Mouse (Mus musculus): ENCODE measurements around the gene Ypel1. TPM values are rescaled to one million over a fixed set of nuclear protein-coding genes. Genes with fewer than 3 reads are reported as not detected.

Gene Ypel1
- polyA plus RNA-seq, 1 experiment from 2014 or later, result 129 TPM

- Histone ChIP-seq H3K27me3 (no peaks in the 10 kb centered on the region), H3K4me3 (no peak overlapping the region), H3K9me3 (no peaks in the 10 kb centered on the region), H3K36me3 (no peaks in the 10 kb centered on the region), H3K4me1 (peaks cover 8% of the 10 kb centered on the region), H3K9ac (replicated peaks) (no peak overlapping the region), H3K4me2 (replicated peaks) (no peak overlapping the region), H3K27ac (replicated peaks) (peak overlapping the region; percentile 57)
- WGBS, result 49% methylated on average over 3 of the region's 3 CpGs
- peak; percentile 38; the same call in 1 of the 2 replicates for ATAC-seq (ENCODE audit: low FRiP score, low read depth)
Observed at GRCm38 (mm10) chr16:17055584-17055983, 13.9 kb upstream of the Ypel1 start.

GRCm38 (mm10) chr16:17062338-17062737, 7.2 kb upstream of the Ypel1 start:
- no peaks in the 10 kb centered on the region for H3K36me3 ChIP-seq
- no peaks in the 10 kb centered on the region for H3K9me3 ChIP-seq
- H3K4me1 ChIP-seq, result no peaks in the 10 kb centered on the region
- no peaks in the 10 kb centered on the region for H3K27me3 ChIP-seq
- H3K4me3 ChIP-seq, result no peak overlapping the region
- no peak overlapping the region for H3K4me2 ChIP-seq (replicated peaks)
- 81% methylated on average over 1 of the region's 1 CpGs for WGBS
- no peak overlapping the region for H3K9ac ChIP-seq (replicated peaks)
- ATAC-seq (ENCODE audit: low FRiP score, low read depth), result no peak
- no peak overlapping the region for H3K27ac ChIP-seq (replicated peaks)

DNA sequence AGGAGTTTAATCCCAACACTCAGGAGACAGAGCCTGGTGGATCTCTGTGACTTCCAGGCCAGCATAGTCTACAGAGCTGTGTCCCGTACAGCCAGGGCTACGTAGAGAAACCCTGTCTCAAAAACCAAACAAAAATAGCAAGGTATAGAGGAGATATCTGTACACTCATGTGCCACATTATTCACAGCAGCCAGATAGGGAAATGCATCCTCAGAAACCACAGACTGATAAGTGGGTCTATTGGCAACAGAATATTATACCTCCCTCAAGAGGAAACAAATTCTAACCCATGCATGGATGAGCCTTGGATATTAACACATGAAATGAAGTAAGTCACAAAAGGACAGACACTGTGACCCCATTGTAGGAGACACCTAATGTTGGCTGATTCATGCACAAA, 1.9 kb upstream of the Ypel1 start:
- Histone ChIP-seq H3K27ac (replicated peaks) (no peak overlapping the region), H3K4me1 (peaks cover 12% of the 10 kb centered on the region), H3K27me3 (no peaks in the 10 kb centered on the region), H3K4me2 (replicated peaks) (no peak overlapping the region), H3K9me3 (no peaks in the 10 kb centered on the region), H3K9ac (replicated peaks) (no peak overlapping the region), H3K4me3 (no peak overlapping the region), H3K36me3 (peaks cover 6% of the 10 kb centered on the region; the same call in 1 of the 2 replicates)
- 85% methylated on average over 2 of the region's 2 CpGs for WGBS
- no peak for ATAC-seq (ENCODE audit: low FRiP score, low read depth)

DNA sequence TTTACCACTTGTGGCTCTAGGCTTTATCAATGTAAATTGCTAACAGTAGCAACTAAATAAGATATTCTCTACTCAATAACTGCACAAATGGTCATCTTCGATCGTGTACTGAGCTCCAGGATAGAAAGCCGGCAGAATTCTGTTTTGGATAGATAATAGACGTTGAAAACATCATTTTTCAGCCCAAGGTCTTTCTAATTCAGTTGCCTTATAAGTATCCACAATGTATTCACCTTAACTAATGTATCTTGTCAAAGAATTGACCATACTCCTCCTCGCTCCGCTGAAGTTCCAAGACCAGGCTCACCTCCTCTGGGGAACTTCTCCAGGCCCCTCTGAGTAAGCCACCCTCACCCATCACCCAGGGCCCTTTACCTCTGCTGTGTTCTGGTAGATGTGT, 1.2 kb downstream of the Ypel1 start:
- Histone ChIP-seq H3K9me3 (no peaks in the 10 kb centered on the region), H3K4me3 (peak overlapping the region; percentile 77), H3K9ac (replicated peaks) (peak overlapping the region; percentile 91), H3K4me1 (peaks cover 12% of the 10 kb centered on the region), H3K27ac (replicated peaks) (no peak overlapping the region), H3K27me3 (no peaks in the 10 kb centered on the region), H3K36me3 (peaks cover 36% of the 10 kb centered on the region), H3K4me2 (replicated peaks) (peak overlapping the region; percentile 67)
- no peak for ATAC-seq (ENCODE audit: low FRiP score, low read depth)
- WGBS, result 50% methylated on average over 6 of the region's 6 CpGs

GRCm38 (mm10) chr16:17073000-17073399, 3.5 kb downstream of the Ypel1 start:
- ATAC-seq (ENCODE audit: low FRiP score, low read depth), result no peak
- H3K4me2 ChIP-seq (replicated peaks), result no peak overlapping the region
- H3K4me3 ChIP-seq, result no peak overlapping the region
- no peaks in the 10 kb centered on the region for H3K9me3 ChIP-seq
- no peak overlapping the region for H3K9ac ChIP-seq (replicated peaks)
- H3K36me3 ChIP-seq, result peaks cover 54% of the 10 kb centered on the region
- no peaks in the 10 kb centered on the region for H3K27me3 ChIP-seq
- peaks cover 12% of the 10 kb centered on the region for H3K4me1 ChIP-seq
- no peak overlapping the region for H3K27ac ChIP-seq (replicated peaks)
- WGBS, result 94% methylated on average over 7 of the region's 7 CpGs

- Histone ChIP-seq H3K9ac (replicated peaks) (no peak overlapping the region), H3K27ac (replicated peaks) (no peak overlapping the region), H3K36me3 (peaks cover 76% of the 10 kb centered on the region), H3K4me2 (replicated peaks) (no peak overlapping the region), H3K4me1 (peaks cover 5% of the 10 kb centered on the region), H3K4me3 (no peak overlapping the region), H3K27me3 (no peaks in the 10 kb centered on the region), H3K9me3 (no peaks in the 10 kb centered on the region)
- ATAC-seq (ENCODE audit: low FRiP score, low read depth), result no peak
- WGBS, result 96% methylated on average over 2 of the region's 2 CpGs
Observed at GRCm38 (mm10) chr16:17076301-17076700, 6.8 kb downstream of the Ypel1 start.

DNA sequence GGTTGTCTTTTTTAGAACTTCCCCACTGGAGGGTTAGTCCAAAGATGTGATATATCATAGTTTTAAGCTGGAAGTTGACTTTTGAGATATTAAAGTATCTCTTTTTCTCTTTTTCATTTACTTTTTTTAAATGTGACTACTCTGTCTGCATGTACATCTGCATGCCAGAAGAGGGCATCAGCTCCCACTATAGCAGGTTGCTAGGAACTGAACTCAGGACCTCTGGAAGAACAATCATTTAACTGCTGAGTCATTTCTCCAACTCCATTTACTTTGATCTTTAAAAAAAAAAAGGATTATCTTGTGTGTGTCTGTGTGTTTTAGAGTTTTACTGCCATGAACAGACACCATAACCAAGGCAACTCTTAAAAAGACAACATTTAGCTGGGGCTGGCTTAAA, 7.4 kb downstream of the Ypel1 start:
- no peak overlapping the region for H3K4me3 ChIP-seq

GRCm38 (mm10) chr16:17078101-17078500, 8.6 kb downstream of the Ypel1 start:
- peaks cover 83% of the 10 kb centered on the region for H3K36me3 ChIP-seq
- WGBS, result 90% methylated on average over 7 of the region's 7 CpGs
- H3K27me3 ChIP-seq, result no peaks in the 10 kb centered on the region
- no peak overlapping the region for H3K4me2 ChIP-seq (replicated peaks)
- no peaks in the 10 kb centered on the region for H3K4me1 ChIP-seq
- H3K27ac ChIP-seq (replicated peaks), result no peak overlapping the region
- H3K9ac ChIP-seq (replicated peaks), result no peak overlapping the region
- no peak overlapping the region for H3K4me3 ChIP-seq
- H3K9me3 ChIP-seq, result no peaks in the 10 kb centered on the region
- ATAC-seq (ENCODE audit: low FRiP score, low read depth), result no peak

More for the DNA sequence above, 7.4 kb downstream of the Ypel1 start:
- Histone ChIP-seq H3K9ac (replicated peaks) (no peak overlapping the region), H3K36me3 (peaks cover 81% of the 10 kb centered on the region), H3K9me3 (no peaks in the 10 kb centered on the region), H3K27me3 (no peaks in the 10 kb centered on the region), H3K4me1 (0 out of 2 replicates have a peak, but pooled peaks cover 1% of the 10 kb centered on the region), H3K4me2 (replicated peaks) (no peak overlapping the region), H3K27ac (replicated peaks) (no peak overlapping the region)
- ATAC-seq (ENCODE audit: low FRiP score, low read depth), result no peak

GRCm38 (mm10) chr16:17082121-17082792, 12.8 kb downstream of the Ypel1 start:
- no peak overlapping the region for H3K27ac ChIP-seq (replicated peaks)
- peaks cover 88% of the 10 kb centered on the region for H3K36me3 ChIP-seq
- no peaks in the 10 kb centered on the region for H3K27me3 ChIP-seq
- no peak for ATAC-seq (ENCODE audit: low FRiP score, low read depth)
- no peak overlapping the region for H3K4me3 ChIP-seq
- 88% methylated on average over 6 of the region's 6 CpGs for WGBS
- no peak overlapping the region for H3K9ac ChIP-seq (replicated peaks)
- H3K9me3 ChIP-seq, result no peaks in the 10 kb centered on the region
- H3K4me2 ChIP-seq (replicated peaks), result no peak overlapping the region
- no peaks in the 10 kb centered on the region for H3K4me1 ChIP-seq

DNA sequence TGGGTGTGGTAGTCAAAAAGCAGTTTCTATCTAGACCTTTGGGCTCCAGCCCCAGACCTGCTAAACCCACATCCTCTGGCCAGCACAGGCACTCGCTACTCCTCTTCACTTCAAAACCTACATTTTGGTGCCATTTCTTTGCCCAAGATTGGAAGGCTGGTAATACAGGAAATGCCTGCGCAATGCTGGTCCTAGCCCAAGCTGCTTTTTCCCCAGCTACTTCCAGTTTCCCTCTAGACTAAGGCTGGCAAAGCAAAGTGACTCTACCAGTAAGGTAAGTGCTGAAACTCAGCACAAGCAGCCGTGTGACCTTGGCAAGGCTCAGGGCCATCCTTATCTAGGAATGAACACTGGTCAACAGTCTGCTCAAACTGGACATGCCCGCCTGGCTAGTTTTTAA, 16.1 kb downstream of the Ypel1 start:
- H3K27ac ChIP-seq (replicated peaks), result no peak overlapping the region
- no peaks in the 10 kb centered on the region for H3K9me3 ChIP-seq
- no peak overlapping the region for H3K4me3 ChIP-seq
- 96% methylated on average over 4 of the region's 4 CpGs for WGBS
- H3K9ac ChIP-seq (replicated peaks), result no peak overlapping the region
- H3K27me3 ChIP-seq, result no peaks in the 10 kb centered on the region
- no peak overlapping the region for H3K4me2 ChIP-seq (replicated peaks)
- peaks cover 100% of the 10 kb centered on the region for H3K36me3 ChIP-seq
- no peaks in the 10 kb centered on the region for H3K4me1 ChIP-seq
- ATAC-seq (ENCODE audit: low FRiP score, low read depth), result no peak

GRCm38 (mm10) chr16:17086241-17086640, 16.7 kb downstream of the Ypel1 start:
- WGBS, result 89% methylated on average over 3 of the region's 3 CpGs
- no peaks in the 10 kb centered on the region for H3K27me3 ChIP-seq
- H3K9me3 ChIP-seq, result no peaks in the 10 kb centered on the region
- ATAC-seq (ENCODE audit: low FRiP score, low read depth), result no peak
- H3K9ac ChIP-seq (replicated peaks), result no peak overlapping the region
- no peaks in the 10 kb centered on the region for H3K4me1 ChIP-seq
- H3K4me2 ChIP-seq (replicated peaks), result no peak overlapping the region
- H3K27ac ChIP-seq (replicated peaks), result no peak overlapping the region
- H3K36me3 ChIP-seq, result peaks cover 100% of the 10 kb centered on the region
- no peak overlapping the region for H3K4me3 ChIP-seq

GRCm38 (mm10) chr16:17086669-17087193, 17.2 kb downstream of the Ypel1 start:
- Histone ChIP-seq H3K36me3 (peaks cover 100% of the 10 kb centered on the region), H3K4me1 (no peaks in the 10 kb centered on the region), H3K27ac (replicated peaks) (no peak overlapping the region), H3K27me3 (no peaks in the 10 kb centered on the region), H3K4me3 (no peak overlapping the region), H3K4me2 (replicated peaks) (no peak overlapping the region), H3K9me3 (no peaks in the 10 kb centered on the region), H3K9ac (replicated peaks) (no peak overlapping the region)
- WGBS, result 76% methylated on average over 13 of the region's 13 CpGs
- no peak for ATAC-seq (ENCODE audit: low FRiP score, low read depth)

DNA sequence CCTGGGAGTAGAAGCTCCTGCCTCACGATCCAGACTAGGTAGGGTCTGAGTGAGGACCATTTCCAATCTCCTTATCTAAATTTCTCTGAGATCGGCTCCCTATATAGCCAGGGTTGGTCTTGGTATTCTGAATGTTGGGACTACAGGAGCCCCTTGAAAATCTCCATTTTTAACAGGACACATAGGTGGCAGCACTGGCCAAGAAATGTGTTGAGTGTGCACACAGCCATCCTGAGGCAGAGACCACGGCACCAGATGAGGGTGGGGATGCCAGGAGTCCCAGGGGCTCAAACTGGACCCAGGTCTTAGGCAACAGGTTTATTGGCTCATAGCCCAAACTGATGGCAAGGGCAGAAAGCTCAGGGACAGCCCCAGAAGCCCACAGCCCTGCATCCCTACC, 18.9 kb downstream of the Ypel1 start:
- Histone ChIP-seq H3K9ac (replicated peaks) (no peak overlapping the region), H3K4me3 (no peak overlapping the region), H3K27me3 (no peaks in the 10 kb centered on the region), H3K4me1 (no peaks in the 10 kb centered on the region), H3K27ac (replicated peaks) (no peak overlapping the region), H3K9me3 (no peaks in the 10 kb centered on the region), H3K4me2 (replicated peaks) (no peak overlapping the region), H3K36me3 (peaks cover 100% of the 10 kb centered on the region)
- WGBS, result 82% methylated on average over 3 of the region's 3 CpGs
- no peak for ATAC-seq (ENCODE audit: low FRiP score, low read depth)
